ENCODE assay signal across 8 mouse cellular contexts in the genomic region with DNA sequence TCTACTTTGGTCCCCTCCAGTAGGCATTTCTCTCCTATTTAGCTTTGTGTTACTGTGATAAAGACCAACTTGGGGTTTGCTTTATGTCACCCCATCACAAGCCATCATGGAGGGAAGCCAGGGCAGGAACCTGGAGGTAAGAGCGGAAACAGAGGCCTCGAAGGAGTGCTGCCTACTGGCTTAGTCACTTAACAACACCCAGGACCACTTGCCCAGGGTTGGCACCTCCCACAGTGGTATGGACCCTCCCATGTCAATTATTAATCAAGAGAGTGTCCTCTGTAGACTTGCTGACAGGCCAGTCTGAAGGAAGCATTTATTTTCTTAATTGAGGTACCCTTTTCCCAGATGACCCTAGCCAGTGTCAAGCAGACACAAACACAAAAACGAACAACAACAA. TPM values are rescaled to one million over a fixed set of nuclear protein-coding genes. Genes with fewer than 3 reads are reported as not detected.
DNase-seq lines count a peak whose midpoint lies in the region; ATAC-seq and TF ChIP-seq lines count a peak whose summit lies in the region.

No protein-coding gene starts in this region.

- no peak overlapping the region; the same call in 1 of the 2 replicates for H3K27ac ChIP-seq in neural tube, embryonic 11.5 days (ENCODE audit: low read depth, low read length)
- peak overlapping the region; percentile 98 for H3K27ac ChIP-seq in hindbrain, embryonic 12.5 days
- peak overlapping the region; percentile 86 for H3K27ac ChIP-seq in limb, embryonic 14.5 days (replicated peaks; ENCODE audit: low read depth, low read length)

- no peaks in the 10 kb centered on the region for H3K27me3 ChIP-seq in neural tube, embryonic 11.5 days (ENCODE audit: control insufficient read depth, insufficient read depth, low read length)
- peaks cover 19% of the 10 kb centered on the region for H3K27me3 ChIP-seq in hindbrain, embryonic 12.5 days
- H3K27me3 ChIP-seq in limb, embryonic 14.5 days (ENCODE audit: control insufficient read depth, insufficient read depth, low read length) = no peaks in the 10 kb centered on the region

- no peak for TF ChIP-seq POLR2A in limb, embryonic 14.5 days (IDR thresholded peaks at IDR 0.05; ENCODE audit: borderline replicate concordance, extremely low read depth, insufficient read depth, insufficient read length)

- peak overlapping the region; percentile 73 for H3K9ac ChIP-seq in neural tube, embryonic 11.5 days (ENCODE audit: low read length)
- H3K9ac ChIP-seq in hindbrain, embryonic 12.5 days = peak overlapping the region; percentile 67
- peak overlapping the region; percentile 62 for H3K9ac ChIP-seq in limb, embryonic 14.5 days (ENCODE audit: low read depth, low read length, severe bottlenecking)

- H3K4me2 ChIP-seq in neural tube, embryonic 11.5 days (ENCODE audit: low read depth) = peak overlapping the region; percentile 79
- H3K4me2 ChIP-seq in hindbrain, embryonic 12.5 days (replicated peaks) = peak overlapping the region; percentile 72
- peak overlapping the region; percentile 67 for H3K4me2 ChIP-seq in limb, embryonic 14.5 days (replicated peaks; ENCODE audit: low read depth, low read length, severe bottlenecking)

- no peak for ATAC-seq in neural tube, embryonic 11.5 days (ENCODE audit: insufficient read depth, low FRiP score, low TSS enrichment)
- no peak for ATAC-seq in hindbrain, embryonic 12.5 days (ENCODE audit: low FRiP score)
- ATAC-seq in limb, embryonic 14.5 days (ENCODE audit: low FRiP score, low read depth) = no peak

- peak overlapping the region; percentile 65 for H3K4me3 ChIP-seq in neural tube, embryonic 11.5 days (ENCODE audit: low read depth, low read length)
- H3K4me3 ChIP-seq in hindbrain, embryonic 12.5 days = peak overlapping the region; percentile 74
- H3K4me3 ChIP-seq in limb, embryonic 14.5 days (replicated peaks; ENCODE audit: low read length) = peak overlapping the region; percentile 52

- DNase-seq in neural tube, embryonic 11.5 days (ENCODE audit: low spot score) = no peak
- no peak for DNase-seq in neural tube, embryonic 10.5 days (ENCODE audit: extremely low spot score, low spot score)
- DNase-seq in limb, embryonic 14.5 days (ENCODE audit: low spot score) = no peak
- peak; percentile 75 for DNase-seq in yolk sac, embryonic 10.5 days (ENCODE audit: low spot score)
- no peak for DNase-seq in right cerebral cortex, adult 18-20 months
- no peak for DNase-seq in thymus, postnatal 0 days (ENCODE audit: low spot score)
- DNase-seq in testis, postnatal 14 days (ENCODE audit: low spot score) = no peak

- 69% methylated on average over 3 of the region's 3 CpGs for WGBS in neural tube, embryonic 11.5 days
- WGBS in hindbrain, embryonic 12.5 days = 69% methylated on average over 3 of the region's 3 CpGs
- 60% methylated on average over 3 of the region's 3 CpGs for WGBS in limb, embryonic 14.5 days

- peaks cover 4% of the 10 kb centered on the region; the same call in 1 of the 2 replicates for H3K4me1 ChIP-seq in neural tube, embryonic 11.5 days (ENCODE audit: control insufficient read depth, insufficient read depth, low read length)
- peaks cover 10% of the 10 kb centered on the region for H3K4me1 ChIP-seq in hindbrain, embryonic 12.5 days
- peaks cover 4% of the 10 kb centered on the region; the same call in 1 of the 2 replicates for H3K4me1 ChIP-seq in limb, embryonic 14.5 days (ENCODE audit: control insufficient read depth, insufficient read depth, low read length)

- no peaks in the 10 kb centered on the region for H3K36me3 ChIP-seq in neural tube, embryonic 11.5 days (ENCODE audit: control insufficient read depth, insufficient read depth, low read length)
- 0 out of 2 replicates have a peak, but pooled peaks cover 3% of the 10 kb centered on the region for H3K36me3 ChIP-seq in hindbrain, embryonic 12.5 days
- no peaks in the 10 kb centered on the region for H3K36me3 ChIP-seq in limb, embryonic 14.5 days (ENCODE audit: control insufficient read depth, insufficient read depth, low read length)

- no peaks in the 10 kb centered on the region for H3K9me3 ChIP-seq in neural tube, embryonic 11.5 days (ENCODE audit: control insufficient read depth, low read length)
- no peaks in the 10 kb centered on the region for H3K9me3 ChIP-seq in hindbrain, embryonic 12.5 days (replicated peaks)
- no peaks in the 10 kb centered on the region for H3K9me3 ChIP-seq in limb, embryonic 14.5 days (ENCODE audit: control insufficient read depth, low read length)

RNA-seq across cellular contexts. Expression of a gene that starts 0.5 kb away (rescaled TPM):
- polyA plus RNA-seq in neural tube, embryonic 11.5 days (2014; fragmentation: Nextera tagmentation; extraction: Ambion mirVana) = 6.7 and 7.2 TPM in 2 replicates
- 9.1 and 10.2 TPM in 2 replicates for polyA plus RNA-seq in hindbrain, embryonic 12.5 days (2016; fragmentation: Nextera tagmentation; extraction: Ambion mirVana)
- polyA plus RNA-seq in limb, embryonic 14.5 days (2012; rRNA removed) = 19.2 and 24.2 TPM in 2 replicates
- polyA plus RNA-seq in limb, embryonic 14.5 days (2014; fragmentation: Nextera tagmentation; extraction: Ambion mirVana) = 9.2 and 11.4 TPM in 2 replicates
- polyA plus RNA-seq in thymus, postnatal 0 days (2015; fragmentation: Nextera tagmentation; extraction: Ambion mirVana) = 12.1 and 12.7 TPM in 2 replicates

RNA-seq across cellular contexts. Expression of a gene that starts 11.5 kb away (rescaled TPM):
- polyA plus RNA-seq in neural tube, embryonic 11.5 days (2014; fragmentation: Nextera tagmentation; extraction: Ambion mirVana) = 22.3 and 24.5 TPM in 2 replicates
- 25.9 and 26.9 TPM in 2 replicates for polyA plus RNA-seq in hindbrain, embryonic 12.5 days (2016; fragmentation: Nextera tagmentation; extraction: Ambion mirVana)
- 51.1 and 64.3 TPM in 2 replicates for polyA plus RNA-seq in limb, embryonic 14.5 days (2012; rRNA removed)
- 73.6 and 79.7 TPM in 2 replicates for polyA plus RNA-seq in limb, embryonic 14.5 days (2014; fragmentation: Nextera tagmentation; extraction: Ambion mirVana)
- 2.5 and 3.1 TPM in 2 replicates for polyA plus RNA-seq in thymus, postnatal 0 days (2015; fragmentation: Nextera tagmentation; extraction: Ambion mirVana)

RNA-seq across cellular contexts. Expression of a gene that starts 14.6 kb away (rescaled TPM):
- 0.40 and 0.91 TPM in 2 replicates for polyA plus RNA-seq in neural tube, embryonic 11.5 days (2014; fragmentation: Nextera tagmentation; extraction: Ambion mirVana)
- polyA plus RNA-seq in hindbrain, embryonic 12.5 days (2016; fragmentation: Nextera tagmentation; extraction: Ambion mirVana) = 1.0 and 1.1 TPM in 2 replicates
- polyA plus RNA-seq in limb, embryonic 14.5 days (2012; rRNA removed) = 1.4 and 2.2 TPM in 2 replicates
- polyA plus RNA-seq in limb, embryonic 14.5 days (2014; fragmentation: Nextera tagmentation; extraction: Ambion mirVana) = 0.51 and 1.3 TPM in 2 replicates
- 0.94 and 1.0 TPM in 2 replicates for polyA plus RNA-seq in thymus, postnatal 0 days (2015; fragmentation: Nextera tagmentation; extraction: Ambion mirVana)

RNA-seq across cellular contexts. Expression of a gene that starts 17.2 kb away (rescaled TPM):
- 3.1 and 3.9 TPM in 2 replicates for polyA plus RNA-seq in neural tube, embryonic 11.5 days (2014; fragmentation: Nextera tagmentation; extraction: Ambion mirVana)
- 0.31 and 1.7 TPM in 2 replicates for polyA plus RNA-seq in hindbrain, embryonic 12.5 days (2016; fragmentation: Nextera tagmentation; extraction: Ambion mirVana)
- 12.3 and 13.2 TPM in 2 replicates for polyA plus RNA-seq in limb, embryonic 14.5 days (2012; rRNA removed)
- polyA plus RNA-seq in limb, embryonic 14.5 days (2014; fragmentation: Nextera tagmentation; extraction: Ambion mirVana) = 10.9 and 18.1 TPM in 2 replicates
- 0.22 TPM in 1 of 2 replicates, not detected in the other for polyA plus RNA-seq in thymus, postnatal 0 days (2015; fragmentation: Nextera tagmentation; extraction: Ambion mirVana)

RNA-seq across cellular contexts. Expression of a gene that starts 38.0 kb away (rescaled TPM):
- 133 and 151 TPM in 2 replicates for polyA plus RNA-seq in neural tube, embryonic 11.5 days (2014; fragmentation: Nextera tagmentation; extraction: Ambion mirVana)
- 158 and 159 TPM in 2 replicates for polyA plus RNA-seq in hindbrain, embryonic 12.5 days (2016; fragmentation: Nextera tagmentation; extraction: Ambion mirVana)
- polyA plus RNA-seq in limb, embryonic 14.5 days (2012; rRNA removed) = 44.8 and 48.5 TPM in 2 replicates
- polyA plus RNA-seq in limb, embryonic 14.5 days (2014; fragmentation: Nextera tagmentation; extraction: Ambion mirVana) = 84.8 and 86.8 TPM in 2 replicates
- 227 and 241 TPM in 2 replicates for polyA plus RNA-seq in thymus, postnatal 0 days (2015; fragmentation: Nextera tagmentation; extraction: Ambion mirVana)
